ENCODE assay signal across 9 mouse cellular contexts in the genomic region with DNA sequence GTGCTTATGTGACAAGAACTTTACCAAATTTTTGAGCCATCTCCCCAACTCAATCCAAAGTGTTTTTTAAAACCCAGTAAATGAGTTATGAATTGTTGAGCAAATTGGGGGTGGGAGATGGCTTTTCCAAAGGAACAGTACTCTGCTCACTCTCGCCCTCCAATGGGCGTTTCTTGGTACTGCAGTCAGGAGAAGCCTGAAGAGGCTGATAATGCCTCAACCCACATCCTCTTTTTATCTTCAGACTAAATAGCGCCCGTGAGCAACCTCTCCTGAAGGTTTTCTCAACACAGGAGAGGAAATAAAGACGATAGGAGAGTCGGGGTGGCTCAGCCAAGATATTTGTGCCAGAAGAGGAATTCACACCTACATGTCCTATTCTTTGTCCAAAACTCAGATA. TPM values are rescaled to one million over a fixed set of nuclear protein-coding genes. Genes with fewer than 3 reads are reported as not detected.
DNase-seq lines count a peak whose midpoint lies in the region; ATAC-seq and TF ChIP-seq lines count a peak whose summit lies in the region.
"Had no signal": no experiment of that assay in that cellular context is flagged by ENCODE, and none has a peak within 500 bp of the region (broad histone marks: within the 10 kb centered on the region; RNA-seq: fewer than 3 reads in every experiment).

No protein-coding gene starts in this region.

- no peak overlapping the region for H3K4me3 ChIP-seq in cerebellum, adult 2 months (replicated peaks; ENCODE audit: insufficient read depth, low read depth, low read length)
- no peak overlapping the region for H3K4me3 ChIP-seq in left cerebral cortex, adult 2 months
- no peak overlapping the region for H3K4me3 ChIP-seq in lung, adult 2 months (replicated peaks; ENCODE audit: extremely low read depth, low read depth, low read length)

- 29% methylated on average over 6 of the region's 6 CpGs for WGBS in cerebellum, adult 2 months
- WGBS in lung, adult 2 months: 17% methylated on average over 6 of the region's 6 CpGs

- ATAC-seq in activated CD4-positive, CD25-positive, alpha-beta regulatory T cell, adult 4 months: no peak
- no peak for ATAC-seq in erythroblast, adult 5-6 weeks (replicated peaks; ENCODE audit: low FRiP score, poor library complexity, severe bottlenecking)

- peak; percentile 15; the same call in 1 of the 2 replicates for TF ChIP-seq CTCF in cerebellum, adult 2 months (IDR thresholded peaks at IDR 0.05; ENCODE audit: borderline replicate concordance, insufficient read depth, low read depth, low read length)
- TF ChIP-seq CTCF in left cerebral cortex, adult 2 months (IDR thresholded peaks at IDR 0.05): peak; percentile 58
- peak; percentile 57; the same call in 1 of the 2 replicates for TF ChIP-seq CTCF in brain, embryonic 14.5 days (IDR thresholded peaks at IDR 0.05; ENCODE audit: borderline replicate concordance, extremely low read depth, insufficient read depth, insufficient read length)
- peak; percentile 56 for TF ChIP-seq CTCF in lung, adult 2 months (IDR thresholded peaks at IDR 0.05; ENCODE audit: insufficient read depth, low read length)

- DNase-seq in cerebellum, adult 2 months: no peak
- DNase-seq in cerebellum, postnatal 36 days: no peak
- no peak for DNase-seq in left cerebral cortex, adult 2 months (ENCODE audit: extremely low spot score in 1 of 2, low spot score in 2 of 2)
- no peak for DNase-seq in left cerebral cortex, adult 11 months (ENCODE audit: low spot score)
- no peak for DNase-seq in brain, embryonic 14.5 days (ENCODE audit: low read depth)
- peak; percentile 43 for DNase-seq in lung, adult 2 months

- intact Hi-C loops in left cerebral cortex, adult 2 months (cut with DNase I): no loop called here

- no peak for TF ChIP-seq POLR2A in cerebellum, adult 2 months (IDR thresholded peaks at IDR 0.05; ENCODE audit: borderline replicate concordance, insufficient read depth, low read length)
- TF ChIP-seq POLR2A in brain, embryonic 14.5 days (IDR thresholded peaks at IDR 0.05; ENCODE audit: borderline replicate concordance, extremely low read depth, insufficient read depth, insufficient read length, poor library complexity, severe bottlenecking): no peak
- no peak for TF ChIP-seq POLR2A in lung, adult 2 months (IDR thresholded peaks at IDR 0.05; ENCODE audit: borderline replicate concordance, extremely low read depth, low read depth, low read length)

- no peaks in the 10 kb centered on the region for H3K4me1 ChIP-seq in cerebellum, adult 2 months (ENCODE audit: control insufficient read depth, insufficient read depth, low read length)
- H3K4me1 ChIP-seq in lung, adult 2 months (ENCODE audit: control insufficient read depth, insufficient read depth, low read length): peaks cover 4% of the 10 kb centered on the region; the same call in 1 of the 2 replicates

- no peak overlapping the region for H3K27ac ChIP-seq in cerebellum, adult 2 months (ENCODE audit: insufficient read depth, low read length)
- H3K27ac ChIP-seq in left cerebral cortex, adult 2 months: peak overlapping the region; percentile 36; the same call in 1 of the 2 replicates
- H3K27ac ChIP-seq: macrophage had no signal

- H3K27me3 ChIP-seq in cerebellum, adult 2 months (ENCODE audit: control insufficient read depth, insufficient read depth, low read length): no peaks in the 10 kb centered on the region

RNA-seq across cellular contexts. Expression of gene Gm45716, which starts 19.7 kb away (rescaled TPM):
- 4.9 and 5.0 TPM in 2 replicates for polyA plus RNA-seq in cerebellum, adult 2 months (2012; rRNA removed)
- 1 to 10 TPM; 3.8 to 5.3 TPM for total RNA-seq in left cerebral cortex, adult 2 months (2021)
- polyA plus RNA-seq in brain, embryonic 14.5 days (2012; rRNA removed): 16.6 and 17.3 TPM in 2 replicates
- polyA plus RNA-seq in lung, adult 2 months (2012; rRNA removed): 1.3 and 1.5 TPM in 2 replicates
- 1 to 10 TPM; 5.0 to 5.4 TPM for polyA plus RNA-seq in activated CD4-positive, CD25-positive, alpha-beta regulatory T cell, adult 4 months (2017; shearing (Covaris generic))
- 5.8 TPM in 1 of 2 replicates, not detected in the other for total RNA-seq in erythroblast, adult 5-6 weeks (2015; ENCODE audit: low replicate concordance)
- total RNA-seq in erythroblast, adult 5-6 weeks (2017; ENCODE audit: low replicate concordance): 1.0 and 3.5 TPM in 2 replicates
